Mouse (Mus musculus) adrenal gland, postnatal 14 days (tissue): ENCODE measurements around the gene Izumo1. TPM values are rescaled to one million over a fixed set of nuclear protein-coding genes. Genes with fewer than 3 reads are reported as not detected.
A peak's percentile ranks its signal among the peaks of the same experiment; 100 is the strongest.

ENCODE experiments used
- DNase-seq: peaks from one replicate; pipeline ENCODE4 v3.0.0; 2021; ENCODE audit warnings: mixed read lengths
- long read RNA-seq, 2 experiments: library from polyadenylated mRNA; stranded (forward); transcript quantifications; one replicate each; pipeline ENCODE4 v2.0.0; 2021
- total RNA-seq: library from RNA; stranded (reverse); gene quantifications from 2 replicates; pipeline ENCODE4 v1.2.3, GENCODE M21; 2021

Izumo1 gene
- 0.56 and 0.82 TPM in 2 replicates for total RNA-seq
- long read RNA-seq, experiment 1, result 0 reads
- long read RNA-seq, experiment 2, result 0 reads

DNA sequence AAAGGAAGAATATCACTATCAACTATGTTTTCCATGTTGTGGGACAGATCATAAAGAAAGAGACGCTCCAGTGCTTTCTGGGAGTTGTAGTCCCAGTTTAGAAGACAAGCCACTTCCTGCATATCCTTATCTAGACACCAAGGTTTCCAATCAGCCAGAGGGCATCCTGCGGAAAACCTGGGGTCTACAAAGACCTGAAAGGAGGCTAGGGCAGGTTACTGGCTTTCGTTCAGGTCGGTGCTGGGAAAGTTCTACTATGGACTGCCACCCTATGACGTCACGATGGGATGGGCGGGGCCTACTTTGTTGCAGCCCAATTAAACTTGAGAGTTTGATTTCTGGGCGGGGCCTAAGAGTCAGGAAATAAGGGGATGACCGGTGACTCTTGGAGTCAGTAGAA is at the start of gene Izumo1:
Gene Izumo1 (plus strand): TSS at position 369 of the 400 bp plus-strand sequence.
- peak; percentile 71 for DNase-seq

DNA sequence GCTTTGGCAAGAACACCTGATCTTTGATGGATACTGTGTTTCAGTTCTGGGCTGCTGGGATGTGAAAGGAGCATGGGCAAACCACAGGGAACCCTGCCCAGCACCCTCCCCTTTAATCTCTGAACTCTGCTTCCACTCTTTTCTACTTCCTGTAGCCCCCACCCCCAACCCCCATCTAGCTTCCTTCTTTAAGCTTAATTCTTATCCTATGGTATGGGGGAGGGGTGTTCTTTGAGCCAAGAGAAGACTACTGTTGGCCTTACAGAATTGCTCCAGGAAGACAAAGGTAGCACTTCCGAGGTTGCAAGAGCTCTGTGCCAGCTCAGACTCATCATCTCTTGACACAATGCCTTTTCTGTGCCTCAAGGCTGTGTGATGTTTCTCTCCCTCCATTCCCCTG is 49.6 kb upstream of the Izumo1 start:
- DNase-seq, result no peak

DNA sequence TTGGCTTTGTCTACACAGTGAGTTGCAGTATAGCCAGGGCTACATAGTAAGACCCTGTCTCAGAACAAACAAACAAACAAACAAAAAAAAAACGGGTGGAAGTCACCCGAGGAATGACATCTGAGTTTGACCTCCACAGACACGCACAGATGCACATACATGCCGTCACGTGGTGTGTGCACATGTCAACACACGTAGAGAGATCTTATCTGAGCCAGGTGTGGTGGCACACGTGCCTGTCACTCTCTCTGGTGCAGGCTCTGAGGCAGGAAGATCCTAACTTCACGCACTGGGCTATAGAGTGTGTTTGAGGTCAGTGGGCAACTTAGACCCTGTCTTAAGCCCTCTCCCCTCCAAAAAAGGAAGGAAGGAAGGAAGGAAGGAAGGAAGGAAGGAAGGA is 47.7 kb upstream of the Izumo1 start:
- no peak for DNase-seq

DNA sequence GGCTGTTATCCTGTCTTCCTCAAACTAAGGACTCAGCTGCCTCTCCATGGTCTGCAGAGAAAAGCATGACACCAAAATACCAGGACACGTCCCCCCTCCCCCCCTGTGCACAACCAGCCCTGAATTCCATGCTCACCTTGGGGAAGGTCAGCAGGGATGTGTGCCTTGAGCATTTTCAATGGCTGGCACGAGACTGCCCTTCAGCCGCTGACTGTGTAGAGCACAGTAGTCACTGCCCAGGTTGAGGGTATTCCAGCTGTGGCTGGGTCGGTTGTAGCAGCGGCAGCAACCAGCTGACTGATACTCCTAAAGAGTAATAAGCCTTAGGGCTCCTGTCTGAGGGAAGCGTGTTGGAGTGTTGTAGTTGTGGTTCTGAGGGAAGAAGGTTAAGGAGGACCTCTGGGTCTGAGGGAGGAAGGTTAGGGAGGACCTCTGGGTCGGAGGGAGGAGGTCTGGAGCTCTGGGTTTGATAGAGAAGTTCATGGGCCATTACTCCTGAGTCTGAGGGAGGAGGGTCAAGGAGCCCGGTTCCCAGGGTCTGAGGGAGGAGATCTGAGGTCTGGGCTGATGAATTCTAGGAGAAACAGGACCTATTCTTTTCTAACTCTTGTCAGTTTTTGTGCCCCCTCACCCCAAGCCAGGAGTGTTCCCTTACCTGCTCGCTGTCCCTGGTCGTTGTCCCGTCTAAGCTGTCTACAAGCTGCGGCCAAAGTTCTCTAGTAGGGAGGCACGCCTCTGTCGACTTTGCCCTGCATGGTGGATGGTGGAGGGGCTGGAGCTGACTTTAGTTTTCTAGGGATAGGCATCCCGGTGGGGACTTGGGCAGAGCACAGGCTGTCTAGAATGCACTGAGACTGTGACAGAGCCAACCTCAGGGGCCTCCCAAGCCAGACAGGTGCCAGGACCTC is 46.9 kb upstream of the Izumo1 start:
- DNase-seq, result no peak

DNA sequence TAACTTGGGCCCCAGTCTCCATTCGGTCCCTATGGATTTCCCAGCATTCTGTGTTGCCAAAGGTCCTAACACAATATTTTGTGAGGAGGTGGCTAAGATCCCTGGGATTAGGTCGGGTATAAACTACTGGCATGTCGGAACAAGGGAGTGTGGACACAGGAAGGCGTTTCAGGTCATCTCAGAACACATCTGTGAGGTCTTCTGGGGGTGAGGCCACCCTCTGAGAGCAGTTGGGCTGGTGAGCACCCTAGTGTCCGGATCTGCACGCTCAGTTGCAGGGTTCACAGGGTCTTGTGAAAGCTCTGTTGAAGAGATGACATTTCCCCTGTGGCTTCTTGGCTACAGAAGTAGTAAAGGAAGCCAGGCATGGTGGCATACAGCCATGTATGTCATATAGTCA is 35.7 kb upstream of the Izumo1 start:
- no peak for DNase-seq

DNA sequence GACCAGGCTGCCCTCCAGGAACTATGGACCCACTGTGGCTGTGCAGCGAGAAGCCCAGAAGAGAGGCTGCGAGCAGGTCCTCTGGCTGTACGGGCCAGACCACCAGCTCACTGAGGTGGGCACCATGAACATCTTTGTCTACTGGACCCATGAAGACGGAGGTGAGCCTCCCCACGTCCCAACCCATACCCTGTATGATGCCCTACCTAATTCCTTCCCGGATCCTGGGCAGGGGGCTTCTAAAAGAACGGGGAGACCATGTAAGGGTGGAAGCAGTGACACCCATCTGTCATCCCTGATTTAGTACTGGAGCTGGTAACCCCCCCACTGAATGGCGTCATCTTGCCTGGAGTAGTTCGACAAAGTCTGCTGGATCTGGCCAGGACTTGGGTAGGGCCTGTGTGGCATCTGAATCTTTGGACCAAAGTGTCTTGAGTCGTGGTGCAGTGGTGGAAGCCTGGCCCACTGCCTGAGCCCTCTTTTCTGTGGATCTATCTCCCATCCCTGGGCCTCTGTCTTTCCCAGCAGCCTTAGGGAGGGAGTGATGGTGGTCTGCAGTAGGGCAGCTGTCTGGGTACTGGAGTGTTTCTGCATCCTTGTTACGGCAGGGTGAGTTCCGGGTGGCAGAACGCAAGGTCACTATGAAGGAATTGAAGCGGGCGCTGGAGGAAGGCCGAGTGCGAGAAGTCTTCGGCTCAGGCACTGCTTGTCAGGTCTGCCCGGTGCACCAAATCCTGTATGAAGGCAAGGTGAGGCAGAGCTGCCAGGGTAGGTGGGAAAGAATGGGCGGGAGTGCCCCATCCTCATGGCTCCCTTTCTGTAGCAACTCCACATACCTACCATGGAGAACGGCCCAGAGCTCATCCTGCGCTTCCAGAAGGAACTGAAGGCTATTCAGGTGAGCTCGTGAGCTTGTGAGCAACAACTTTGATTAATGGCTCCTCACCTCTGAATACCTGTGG is 33.7 kb upstream of the Izumo1 start:
- DNase-seq, result no peak

DNA sequence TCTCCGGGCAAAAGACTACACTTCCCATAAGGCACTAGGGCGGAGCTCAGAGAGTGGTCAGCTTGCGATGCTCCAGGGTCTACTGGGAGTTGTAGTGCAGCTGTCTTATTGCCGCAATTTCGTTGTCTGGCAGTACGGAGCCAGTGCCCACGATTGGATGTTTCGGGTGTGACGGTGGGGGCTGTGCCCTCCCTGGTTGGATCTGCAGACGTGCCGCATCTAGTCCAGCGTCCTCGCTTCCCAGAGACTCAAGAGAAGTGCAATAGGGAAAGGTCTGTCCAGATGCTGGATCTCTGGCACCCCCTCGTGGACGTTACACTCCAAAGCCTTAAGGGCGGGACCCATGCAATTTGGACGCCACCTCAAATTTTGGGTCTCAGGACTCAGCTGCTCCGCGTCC is 32.4 kb upstream of the Izumo1 start:
- DNase-seq, result peak; percentile 95

DNA sequence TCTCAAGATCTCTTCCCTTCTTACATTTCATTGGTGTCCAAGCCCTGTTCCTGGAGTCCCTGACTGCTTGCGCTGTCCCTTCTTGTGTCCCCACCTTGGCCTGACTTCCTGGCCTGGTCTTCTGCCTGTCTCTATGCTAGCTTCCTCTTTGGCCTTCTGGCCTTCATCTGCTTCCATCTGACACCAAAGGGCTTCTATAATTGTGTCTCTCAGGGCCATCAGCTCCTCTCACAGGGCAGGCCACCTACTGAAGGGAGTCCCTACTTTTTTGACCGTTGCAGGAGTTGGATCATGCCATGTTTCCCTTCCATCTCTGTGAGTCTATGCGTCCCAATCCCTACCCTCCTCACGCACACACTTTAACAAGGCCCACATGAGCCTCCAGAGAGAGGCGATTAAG is 31.7 kb upstream of the Izumo1 start:
- no peak for DNase-seq

DNA sequence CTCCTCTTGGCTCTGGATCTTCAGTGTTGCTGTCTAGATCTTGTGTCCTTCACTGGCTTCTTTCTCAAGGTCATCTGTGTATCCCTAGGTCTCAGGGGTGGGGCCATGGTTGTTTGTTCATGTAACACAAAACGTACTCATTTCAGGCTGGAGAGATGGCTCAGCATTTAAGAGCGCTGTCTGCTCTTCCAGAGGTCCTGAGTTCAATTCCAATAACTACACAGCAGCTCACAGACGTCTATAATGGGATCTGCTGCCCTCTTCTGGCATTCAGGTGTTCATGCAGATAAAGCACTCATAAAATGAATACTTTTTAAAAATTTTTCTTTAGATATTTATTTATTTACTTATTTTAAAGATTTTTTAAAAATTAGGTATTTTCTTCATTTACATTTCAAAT is 30.7 kb upstream of the Izumo1 start:
- no peak for DNase-seq

DNA sequence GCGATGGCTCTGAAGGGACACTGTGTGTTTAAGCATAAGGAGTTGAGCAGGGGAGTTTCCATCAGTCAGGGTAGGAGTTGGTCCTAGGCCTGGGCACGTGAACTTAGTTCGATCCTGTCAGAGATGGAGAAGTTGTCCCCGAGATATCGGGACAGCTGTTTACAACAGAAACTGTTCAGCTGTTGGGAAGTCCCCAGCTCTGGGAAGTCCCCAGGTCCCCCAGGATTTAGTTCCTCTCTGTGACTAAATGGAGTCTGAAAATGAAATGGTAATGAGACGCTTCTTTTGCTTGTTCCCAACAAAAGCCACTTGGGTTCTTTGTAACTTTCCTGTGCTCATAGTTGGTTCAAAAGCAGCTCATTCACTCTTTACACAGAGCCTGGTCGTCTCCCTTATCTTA is 29.7 kb upstream of the Izumo1 start:
- DNase-seq, result no peak

DNA sequence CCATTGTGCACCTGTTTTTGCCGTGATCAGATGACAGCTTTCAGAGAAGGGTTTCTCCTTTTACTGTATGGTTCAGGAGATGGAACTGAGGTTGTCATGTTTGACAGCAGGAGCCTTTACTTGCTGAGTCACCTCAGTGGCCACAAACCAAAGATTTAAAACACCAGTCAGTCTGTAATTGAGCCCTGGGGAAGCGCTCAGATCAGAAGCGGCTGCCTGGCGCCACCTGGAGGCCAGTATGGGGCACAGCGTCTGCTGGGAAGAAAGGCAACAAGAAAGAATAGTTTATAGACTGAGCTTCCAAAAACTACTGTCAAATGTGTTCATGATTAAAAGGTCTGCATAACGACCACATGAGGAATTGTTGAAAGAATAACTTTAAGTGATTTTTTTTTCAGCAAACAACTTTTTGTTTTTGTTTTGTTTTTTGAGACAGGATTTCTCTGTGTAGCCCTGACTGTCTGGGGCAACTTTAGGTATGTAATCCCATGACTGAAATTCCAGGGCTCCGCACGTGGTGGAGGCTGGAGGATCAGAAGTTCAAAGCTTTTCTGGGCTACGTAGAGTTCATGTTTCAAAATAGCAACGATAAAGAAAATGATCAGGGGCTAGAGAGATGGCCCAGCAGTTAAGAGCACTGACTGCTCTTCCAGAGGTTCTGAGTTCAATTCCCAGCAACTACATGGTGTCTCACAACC is 28.3 kb upstream of the Izumo1 start:
- peak; percentile 85 for DNase-seq

DNA sequence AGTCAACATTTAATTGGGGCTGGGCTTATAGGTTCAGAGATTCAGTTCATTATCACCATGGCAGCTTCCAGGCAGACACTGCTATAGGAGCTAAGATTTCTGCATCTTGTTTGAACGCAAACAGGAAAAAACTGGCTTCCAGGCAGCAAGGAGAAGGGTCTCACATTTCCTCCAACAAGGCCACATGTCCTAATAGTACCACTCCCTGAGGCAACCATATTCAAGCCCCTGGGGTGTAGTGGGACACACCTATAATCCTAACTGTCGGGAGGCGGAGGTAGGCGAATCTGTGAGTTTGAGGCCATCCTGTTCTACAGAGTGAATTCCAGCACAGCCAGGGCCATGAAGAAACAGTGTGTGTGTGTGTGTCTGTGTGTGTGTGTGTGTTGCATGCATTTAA is 26.4 kb upstream of the Izumo1 start:
- DNase-seq, result no peak

DNA sequence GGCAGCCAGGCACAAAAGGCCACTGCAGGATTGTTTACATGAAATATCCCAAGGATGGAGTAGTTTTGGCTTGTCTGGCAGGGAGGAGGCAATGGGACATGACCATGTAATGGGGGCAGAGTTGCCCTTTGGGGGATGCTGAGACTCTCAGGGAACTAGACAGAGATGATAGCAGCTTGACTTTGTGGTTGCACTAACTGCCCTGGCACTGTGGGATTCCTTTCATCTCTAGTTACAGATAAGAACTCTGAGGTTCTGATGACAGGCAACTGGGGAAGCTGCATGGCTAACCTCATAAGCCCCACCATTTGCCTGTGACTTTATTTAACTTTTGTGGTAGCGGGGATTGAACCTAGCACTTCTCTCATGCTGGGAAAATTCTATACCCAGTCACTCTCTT is 25.5 kb upstream of the Izumo1 start:
- DNase-seq, result no peak

DNA sequence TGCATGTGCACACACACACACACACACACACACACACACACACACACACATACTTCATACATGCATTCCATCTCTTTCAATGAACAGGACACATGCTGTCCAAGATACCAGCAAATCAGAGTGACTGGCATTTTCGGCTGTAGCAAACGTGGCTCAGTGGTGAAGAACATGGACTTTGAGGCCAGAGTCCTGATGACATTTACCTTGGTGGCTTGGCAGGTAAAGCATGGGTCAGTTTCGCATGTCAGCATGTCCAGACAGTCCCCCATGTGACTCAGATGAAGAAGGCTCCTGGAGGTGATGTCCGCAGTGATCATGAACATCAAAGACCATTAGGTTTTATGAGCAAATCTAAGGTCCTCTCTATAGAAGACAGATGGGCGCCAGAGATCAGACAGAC is 24.6 kb upstream of the Izumo1 start:
- no peak for DNase-seq

DNA sequence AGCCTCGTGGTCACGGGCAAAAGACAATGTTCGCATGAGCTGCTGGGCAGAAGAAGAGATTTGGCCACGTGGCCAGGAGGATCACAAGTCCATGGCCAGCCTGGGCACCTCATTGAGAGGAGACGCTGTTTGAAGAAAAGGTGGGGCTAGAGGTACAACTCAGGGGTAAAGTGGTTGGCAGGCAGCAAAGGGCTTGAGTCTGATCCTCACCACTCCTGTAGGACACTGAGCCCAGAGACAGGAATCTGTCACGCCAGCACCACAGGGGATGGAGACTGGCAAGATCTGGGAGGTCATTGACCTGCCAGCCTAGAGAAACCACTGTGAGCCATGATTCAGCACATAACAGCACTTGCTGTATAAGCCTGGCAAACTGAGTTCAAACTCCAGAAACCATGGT is 24.1 kb upstream of the Izumo1 start:
- DNase-seq, result no peak

DNA sequence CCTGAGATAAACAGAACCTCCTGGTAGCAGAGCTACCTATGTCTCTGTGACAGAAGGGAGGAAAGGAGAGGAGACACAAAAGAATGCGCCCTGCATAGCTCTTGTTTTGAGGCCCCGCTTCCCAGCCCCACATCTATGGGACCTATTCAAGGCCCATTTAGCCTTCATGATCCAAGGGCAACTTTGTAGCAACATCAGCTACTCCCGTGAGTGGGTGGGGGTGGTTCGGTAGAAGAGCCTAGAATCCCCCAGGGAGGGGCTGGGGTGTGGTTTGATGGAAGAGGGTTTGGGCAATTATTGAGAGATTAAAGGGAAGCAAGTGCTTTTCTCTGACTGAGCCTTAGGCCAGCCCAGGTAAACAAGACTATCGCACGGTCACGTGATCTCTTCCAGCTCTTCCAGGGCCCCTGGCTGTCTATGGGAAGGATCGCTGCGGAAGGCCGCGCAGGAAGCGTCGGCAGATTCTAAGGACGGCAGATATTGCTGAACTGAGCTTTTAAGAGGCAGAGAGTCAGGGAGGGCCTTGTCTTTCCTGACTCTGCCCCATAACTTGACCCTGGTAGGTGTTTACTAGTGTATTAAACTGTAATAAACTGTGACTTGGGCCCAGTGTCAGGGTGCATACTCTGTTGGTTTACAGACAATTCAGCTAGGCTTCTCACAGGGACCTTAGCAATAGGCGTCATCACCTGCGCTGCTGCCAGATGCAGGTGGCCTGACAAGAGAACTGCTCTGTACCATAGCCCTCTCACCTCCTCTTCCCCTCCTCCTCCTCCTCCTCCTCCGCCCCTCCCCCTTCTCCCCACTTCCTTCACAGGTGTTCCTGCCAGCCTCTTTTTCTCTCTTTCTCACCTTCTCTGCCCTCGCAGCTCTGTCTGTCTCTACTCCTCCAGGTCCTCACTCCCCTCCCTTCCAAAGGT is 22.4 kb upstream of the Izumo1 start:
- no peak for DNase-seq

DNA sequence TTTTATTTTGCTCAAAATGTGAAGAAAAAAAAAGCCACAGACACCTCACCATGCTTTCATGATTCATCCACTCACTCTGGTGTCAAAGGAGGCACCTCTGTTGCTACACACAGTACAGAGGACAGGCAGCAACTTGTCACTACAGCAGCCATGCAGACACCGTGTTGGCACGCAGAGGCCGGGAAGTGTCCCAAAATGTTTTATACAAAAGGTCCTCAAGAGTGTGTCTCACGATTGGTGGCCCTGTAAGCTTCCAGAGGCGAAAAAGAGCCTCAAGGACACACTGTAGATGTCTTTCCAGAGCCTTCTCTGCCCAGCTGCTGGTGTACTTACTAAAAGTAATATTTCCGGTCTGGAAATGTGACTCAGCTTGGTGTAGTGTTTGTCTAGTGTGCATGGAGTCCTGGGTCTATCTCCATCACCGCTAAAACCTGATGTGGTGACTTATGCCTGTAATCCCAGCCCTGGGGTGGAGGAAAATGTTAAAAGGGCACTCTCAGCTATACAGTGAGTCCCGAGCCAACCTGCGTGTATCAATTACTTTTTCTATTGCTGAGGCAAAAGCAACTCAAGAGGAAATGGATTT is 15.8 kb upstream of the Izumo1 start:
- peak; percentile 63 for DNase-seq

DNA sequence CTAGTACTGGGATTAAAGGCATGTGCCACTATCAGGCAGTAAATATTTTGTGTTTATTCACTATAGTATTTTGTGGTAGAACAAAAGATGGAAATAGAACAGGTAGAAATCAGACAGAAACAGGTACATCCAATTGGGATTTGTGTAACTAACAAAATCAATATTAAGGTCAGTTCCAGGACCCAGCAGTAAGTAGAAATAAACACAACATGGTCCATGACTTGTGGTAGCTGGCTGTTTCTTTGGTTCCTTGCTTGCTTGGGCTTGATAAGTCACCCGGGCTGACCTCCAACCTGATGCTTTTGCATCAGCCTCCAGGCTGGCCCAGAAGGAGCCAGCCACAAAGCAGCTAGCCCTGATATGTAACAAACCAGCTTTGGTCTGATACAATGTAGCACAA is 12.1 kb upstream of the Izumo1 start:
- no peak for DNase-seq

DNA sequence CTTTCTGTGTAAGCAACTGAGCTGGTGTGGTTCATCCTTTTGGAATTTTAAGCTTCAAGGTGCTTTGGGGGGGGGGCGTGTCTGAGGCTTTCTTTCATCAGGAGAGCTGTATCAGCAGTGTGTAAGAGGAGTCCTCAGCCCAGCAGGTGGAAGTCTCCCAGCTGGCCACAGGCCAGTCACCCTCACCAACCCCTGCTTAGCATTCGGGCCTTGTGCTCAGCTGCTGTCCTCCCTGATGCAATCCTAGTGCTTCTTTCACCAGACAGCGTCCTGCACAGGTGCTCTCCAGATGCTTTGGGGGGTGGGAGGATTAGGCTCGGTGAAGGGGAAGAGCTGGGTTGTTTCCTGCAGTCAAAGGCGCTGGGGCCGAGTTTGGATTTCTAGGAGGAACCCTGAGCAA is 5.3 kb upstream of the Izumo1 start:
- no peak for DNase-seq

DNA sequence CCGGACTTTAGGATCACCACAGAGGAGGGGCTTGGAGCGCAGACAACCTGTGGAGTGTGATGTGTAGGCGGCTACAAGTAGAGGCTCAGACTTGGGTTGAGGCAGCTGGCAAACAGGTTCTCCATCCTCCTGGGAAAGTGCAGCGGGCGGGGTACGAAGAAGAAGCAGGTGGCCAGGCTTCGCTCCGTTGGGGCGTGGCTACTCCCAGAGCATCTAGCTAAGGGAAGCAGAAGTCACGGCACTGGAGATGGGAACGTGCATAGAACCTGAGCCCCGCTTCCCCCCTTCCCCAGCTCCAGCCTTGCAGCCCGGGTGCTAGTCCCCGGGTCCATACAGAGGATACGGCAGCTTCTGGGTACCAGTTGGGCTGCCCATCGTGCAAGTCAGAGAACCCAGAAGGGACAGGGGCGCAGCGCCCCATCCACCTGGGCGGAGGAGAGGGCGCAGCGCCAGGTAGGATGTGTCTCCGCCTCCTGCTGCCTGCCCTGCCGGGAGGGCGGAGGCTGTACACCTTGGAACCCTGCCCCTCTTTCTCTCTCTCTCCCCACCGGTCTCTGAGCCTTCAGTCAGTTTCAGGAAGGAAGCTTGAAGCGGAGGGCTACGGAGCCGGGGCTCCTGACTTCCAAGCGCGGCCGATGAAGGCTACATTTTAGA is 4.4 kb upstream of the Izumo1 start, which contains the start of gene Fut1:
Gene Fut1 (plus strand): TSS at position 248 of the 654 bp plus-strand sequence.
- no peak for DNase-seq
